Mouse (Mus musculus): Measurements from ENCODE around the gene Ttc28.

- TF ChIP-seq EP300 (optimal IDR thresholded peaks at IDR 0.05), result no peak
- no peak for TF ChIP-seq CTCF (IDR thresholded peaks at IDR 0.05; ENCODE audit: low read depth)
These were observed 175.9 kb downstream of the Ttc28 start for GRCm38 (mm10) chr5:111055507-111055906.

Data from stomach, postnatal 0 days (tissue).